Mouse (Mus musculus): ENCODE measurements around the gene Gpr132.

DNA sequence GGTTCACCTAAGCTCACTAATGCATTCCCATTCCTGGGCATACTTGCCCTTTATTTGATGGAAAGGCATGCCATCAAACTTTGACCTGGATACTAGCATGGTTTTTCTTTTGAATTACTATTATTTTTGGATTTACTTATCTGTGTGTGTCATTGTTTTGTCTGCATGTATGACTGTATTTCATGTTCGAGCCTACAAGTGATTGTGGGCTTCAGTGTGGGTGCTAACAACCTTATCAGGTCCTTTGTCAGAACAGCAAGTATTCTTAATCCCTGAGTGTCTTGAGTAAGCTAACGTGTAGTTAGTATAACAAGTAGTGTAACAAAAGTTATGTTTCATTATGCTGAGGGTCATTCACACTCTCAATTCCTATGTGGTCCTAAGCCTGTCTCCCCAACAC is 37.9 kb downstream of the Gpr132 start:
- no peak for TF ChIP-seq JUND (conservative IDR thresholded peaks at IDR 0.05; ENCODE audit: low read depth, low read length)
- TF ChIP-seq POLR2A (IDR thresholded peaks at IDR 0.05; ENCODE audit: low read depth, low read length), result no peak
- no peak for TF ChIP-seq ZC3H11A (IDR thresholded peaks at IDR 0.05; ENCODE audit: low read depth, low read length)
- TF ChIP-seq CTCF (conservative IDR thresholded peaks at IDR 0.05 in 1 of 2, IDR thresholded peaks at IDR 0.05 in 1 of 2; ENCODE audit: low read depth in 2 of 2, low read length in 2 of 2), result no peak
- no peak for TF ChIP-seq ZKSCAN1 (IDR thresholded peaks at IDR 0.05; ENCODE audit: borderline replicate concordance, low read depth, low read length)
